Mouse (Mus musculus): Measurements from ENCODE around the gene Abl1.

GRCm38 (mm10) chr2:31762155-31762554, 74.0 kb downstream of the Abl1 start:
- TF ChIP-seq CTCF (IDR thresholded peaks at IDR 0.05; ENCODE audit: control insufficient read depth, insufficient read depth, insufficient read length): no peak
- TF ChIP-seq MAX (IDR thresholded peaks at IDR 0.05): no peak

All from C2C12 (cell line).